Comparison of ENCODE assay signal across 8 mouse cellular contexts in the genomic region with DNA sequence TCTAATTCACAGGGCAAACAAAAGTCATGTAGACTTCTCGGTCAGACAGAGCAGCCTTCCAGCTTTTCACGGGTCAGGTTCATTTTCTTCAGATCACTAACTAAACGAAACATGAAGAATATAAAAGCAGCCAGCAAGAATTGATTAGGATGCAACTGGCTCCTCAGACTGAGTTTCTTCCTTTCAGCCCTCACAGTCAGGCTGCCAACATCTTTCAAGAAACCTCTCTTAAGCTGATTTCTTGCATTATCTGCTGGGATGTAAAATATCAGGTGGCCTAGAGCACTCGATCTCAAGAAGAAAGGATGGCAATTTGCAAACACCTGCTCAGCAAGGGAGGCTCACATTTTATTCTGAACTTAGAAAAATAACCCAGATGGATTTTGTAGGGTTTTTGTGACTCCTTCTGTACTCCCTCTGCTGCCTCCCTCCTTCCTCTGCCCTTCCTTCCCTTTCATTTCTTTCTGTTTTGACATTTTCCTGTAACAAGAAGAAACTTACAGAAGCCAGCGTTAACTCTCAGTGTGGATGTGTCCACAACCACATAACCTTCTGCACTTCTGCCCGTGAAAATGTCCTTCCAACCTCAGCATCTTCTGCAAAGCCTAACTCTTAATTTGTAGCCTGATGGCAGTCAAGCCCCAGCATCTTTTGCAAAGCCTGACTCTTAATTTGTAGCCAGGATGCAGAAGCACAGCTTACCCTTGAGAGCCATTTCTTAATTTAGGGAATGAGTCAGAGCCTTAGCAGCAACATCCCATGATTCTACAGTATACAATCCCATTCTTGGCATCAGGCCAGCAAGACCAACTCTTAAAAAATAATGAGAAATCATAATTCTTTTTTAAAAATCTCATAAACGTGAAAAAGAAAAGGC.
A peak's percentile ranks its signal among the peaks of the same experiment; 100 is the strongest.
DNase-seq lines count a peak whose midpoint lies in the region; ATAC-seq and TF ChIP-seq lines count a peak whose summit lies in the region.

No protein-coding gene starts in this region.

- in situ Hi-C loops in Patski (cut with MboI; ENCODE audit: low pct_unique_long_range_greater_than_20kb) = no loop called here

- H3K27ac ChIP-seq in embryonic facial prominence, embryonic 11.5 days (replicated peaks; ENCODE audit: low read depth, low read length) = no peak overlapping the region
- no peak overlapping the region for H3K27ac ChIP-seq in embryonic facial prominence, embryonic 10.5 days (replicated peaks)
- peak overlapping the region; percentile 76 for H3K27ac ChIP-seq in kidney, embryonic 16.5 days (ENCODE audit: low read length)
- H3K27ac ChIP-seq in liver, embryonic 12.5 days = no peak overlapping the region

- H3K27me3 ChIP-seq in embryonic facial prominence, embryonic 11.5 days (ENCODE audit: control insufficient read depth, insufficient read depth, low read length) = no peaks in the 10 kb centered on the region
- no peaks in the 10 kb centered on the region for H3K27me3 ChIP-seq in embryonic facial prominence, embryonic 10.5 days (replicated peaks; ENCODE audit: low read depth, poor library complexity, severe bottlenecking)
- H3K27me3 ChIP-seq in Patski = peaks cover 8% of the 10 kb centered on the region
- H3K27me3 ChIP-seq in kidney, embryonic 16.5 days (ENCODE audit: insufficient read depth, low read length) = no peaks in the 10 kb centered on the region
- H3K27me3 ChIP-seq in liver, embryonic 12.5 days (replicated peaks) = no peaks in the 10 kb centered on the region

- POLR2A ChIA-PET in Patski (lab: Charles Lee) = no interaction called here

- H3K9me3 ChIP-seq in embryonic facial prominence, embryonic 11.5 days (replicated peaks; ENCODE audit: control insufficient read depth, low read length) = no peaks in the 10 kb centered on the region
- no peaks in the 10 kb centered on the region for H3K9me3 ChIP-seq in embryonic facial prominence, embryonic 10.5 days
- no peaks in the 10 kb centered on the region for H3K9me3 ChIP-seq in kidney, embryonic 16.5 days (ENCODE audit: low read length)
- no peaks in the 10 kb centered on the region for H3K9me3 ChIP-seq in liver, embryonic 12.5 days (replicated peaks)

- no peak for ATAC-seq in embryonic facial prominence, embryonic 11.5 days (replicated peaks; ENCODE audit: insufficient number of reproducible peaks, low FRiP score, low TSS enrichment, low read depth)
- no peak for ATAC-seq in Patski
- ATAC-seq in kidney, embryonic 16.5 days (ENCODE audit: low FRiP score, low TSS enrichment) = peak; percentile 89
- ATAC-seq in liver, embryonic 12.5 days = no peak
- ATAC-seq in erythroblast, adult 5-6 weeks (replicated peaks; ENCODE audit: low FRiP score, poor library complexity, severe bottlenecking) = no peak

- no peaks in the 10 kb centered on the region for H3K36me3 ChIP-seq in embryonic facial prominence, embryonic 11.5 days (replicated peaks; ENCODE audit: control insufficient read depth, insufficient read depth, low read depth, low read length)
- no peaks in the 10 kb centered on the region for H3K36me3 ChIP-seq in embryonic facial prominence, embryonic 10.5 days (replicated peaks)
- H3K36me3 ChIP-seq in kidney, embryonic 16.5 days (ENCODE audit: insufficient read depth, low read length) = no peaks in the 10 kb centered on the region
- H3K36me3 ChIP-seq in liver, embryonic 12.5 days = no peaks in the 10 kb centered on the region

- no peak overlapping the region for H3K4me3 ChIP-seq in embryonic facial prominence, embryonic 11.5 days (ENCODE audit: low read depth, low read length)
- no peak overlapping the region for H3K4me3 ChIP-seq in embryonic facial prominence, embryonic 10.5 days
- no peak overlapping the region for H3K4me3 ChIP-seq in kidney, embryonic 16.5 days (ENCODE audit: low read length)
- H3K4me3 ChIP-seq in liver, embryonic 12.5 days = no peak overlapping the region

- no peak for TF ChIP-seq CTCF in Patski (IDR thresholded peaks at IDR 0.05)

- 58% methylated on average over 7 of the region's 7 CpGs for WGBS in embryonic facial prominence, embryonic 11.5 days
- WGBS in embryonic facial prominence, embryonic 10.5 days = 74% methylated on average over 7 of the region's 7 CpGs
- 50% methylated on average over 7 of the region's 7 CpGs for WGBS in kidney, embryonic 16.5 days
- WGBS in liver, embryonic 12.5 days (ENCODE audit: insufficient replicate concordance) = 57% methylated on average over 7 of the region's 7 CpGs

- peak; percentile 45 for DNase-seq in embryonic facial prominence, embryonic 11.5 days (ENCODE audit: low spot score)
- DNase-seq in embryonic facial prominence, embryonic 10.5 days (ENCODE audit: low spot score) = no peak
- peak; percentile 20 for DNase-seq in Patski (ENCODE audit: low read depth, low spot score)
- peak; percentile 46 to 57 for DNase-seq in heart, adult 18-20 months
- peak; percentile 10 for DNase-seq in lung, postnatal 25 days (ENCODE audit: low spot score)

- CTCF ChIA-PET in Patski (lab: Charles Lee) = no interaction called here

- no peak overlapping the region for H3K9ac ChIP-seq in embryonic facial prominence, embryonic 11.5 days (replicated peaks; ENCODE audit: low read length)
- H3K9ac ChIP-seq in kidney, embryonic 16.5 days (replicated peaks; ENCODE audit: low read length) = no peak overlapping the region
- no peak overlapping the region for H3K9ac ChIP-seq in liver, embryonic 12.5 days

- no peaks in the 10 kb centered on the region for H3K4me1 ChIP-seq in embryonic facial prominence, embryonic 11.5 days (ENCODE audit: control insufficient read depth, insufficient read depth, low read length)
- peaks cover 11% of the 10 kb centered on the region for H3K4me1 ChIP-seq in embryonic facial prominence, embryonic 10.5 days
- H3K4me1 ChIP-seq in kidney, embryonic 16.5 days (ENCODE audit: insufficient read depth, low read length) = no peaks in the 10 kb centered on the region; the same call in 1 of the 2 replicates
- H3K4me1 ChIP-seq in liver, embryonic 12.5 days = no peaks in the 10 kb centered on the region

- H3K4me2 ChIP-seq in embryonic facial prominence, embryonic 11.5 days (ENCODE audit: low read depth, low read length) = no peak overlapping the region
- no peak overlapping the region for H3K4me2 ChIP-seq in kidney, embryonic 16.5 days (replicated peaks; ENCODE audit: low read depth, low read length)
- no peak overlapping the region for H3K4me2 ChIP-seq in liver, embryonic 12.5 days
